Mouse (Mus musculus): ENCODE measurements around the gene Ncbp2.
"Not testable (repeated sequence)": the region's sequence is repeated elsewhere in the genome, so short reads cannot be mapped to it uniquely, and the experiment has no call there.

Ncbp2 gene

DNA sequence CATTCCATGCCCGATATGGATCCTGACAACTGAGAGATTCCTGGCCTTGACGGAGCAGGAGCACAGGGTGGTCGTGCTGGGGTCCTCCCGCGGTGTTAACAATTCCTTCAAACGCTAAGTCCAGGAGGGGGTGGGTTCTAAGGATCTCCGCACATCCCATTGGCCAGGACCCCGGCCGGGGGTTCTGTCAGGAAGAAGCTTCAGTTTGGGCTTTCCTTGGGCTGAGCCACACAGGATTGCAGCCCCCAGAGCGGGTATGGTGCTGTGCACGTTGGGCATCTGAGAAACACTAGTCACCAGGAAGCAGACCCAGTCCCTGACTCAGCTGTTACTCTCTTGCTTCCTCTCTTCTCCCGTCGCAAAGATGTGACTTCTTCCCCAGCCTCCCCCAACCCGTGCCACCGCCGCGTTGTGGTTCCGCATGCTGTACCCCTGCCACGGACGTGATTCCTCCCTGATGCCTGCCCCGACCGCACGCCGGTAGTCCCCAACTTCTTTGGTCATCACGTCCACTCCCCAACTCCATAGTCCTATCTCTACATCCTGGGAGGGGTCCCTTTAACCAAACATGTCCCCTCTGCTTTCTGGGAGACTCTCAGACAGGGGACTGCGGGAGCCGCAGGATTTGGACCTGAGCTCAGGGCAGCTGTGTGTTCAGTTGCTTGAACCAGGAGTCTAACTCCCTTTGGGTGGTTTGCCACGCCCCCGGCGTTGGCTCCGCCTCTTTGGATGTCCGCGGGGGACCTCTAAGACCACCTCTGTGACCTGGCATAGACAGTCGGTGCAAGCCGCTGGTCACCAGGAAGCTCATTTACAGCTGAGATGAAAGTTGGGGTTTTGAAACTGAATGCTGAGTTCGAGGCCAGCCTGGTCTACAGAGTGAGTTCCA, 13.0 kb upstream of the Ncbp2 start:
- DNase-seq (ENCODE audit: low spot score in 2 of 2), result peak; percentile 49 to 57

DNA sequence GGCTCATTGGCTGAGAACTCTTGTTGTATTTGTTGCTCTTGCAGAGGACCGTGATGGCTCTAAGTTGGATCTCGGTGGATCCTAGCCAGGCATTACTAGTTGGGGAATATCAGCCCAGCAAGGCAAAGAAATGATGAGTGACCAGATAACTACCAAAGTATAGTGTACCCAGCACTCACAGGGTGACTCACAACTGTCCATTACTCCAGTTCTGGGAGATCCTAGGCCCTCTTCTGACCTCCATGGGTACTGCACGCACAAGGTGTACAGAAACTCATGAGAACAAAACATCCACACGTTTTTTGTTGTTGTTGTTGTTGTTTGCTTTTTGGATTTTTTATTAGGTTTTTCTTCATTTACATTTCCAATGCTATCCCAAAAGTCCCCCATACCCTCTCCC, 11.7 kb upstream of the Ncbp2 start:
- no peak for DNase-seq (ENCODE audit: low spot score in 2 of 2)

DNA sequence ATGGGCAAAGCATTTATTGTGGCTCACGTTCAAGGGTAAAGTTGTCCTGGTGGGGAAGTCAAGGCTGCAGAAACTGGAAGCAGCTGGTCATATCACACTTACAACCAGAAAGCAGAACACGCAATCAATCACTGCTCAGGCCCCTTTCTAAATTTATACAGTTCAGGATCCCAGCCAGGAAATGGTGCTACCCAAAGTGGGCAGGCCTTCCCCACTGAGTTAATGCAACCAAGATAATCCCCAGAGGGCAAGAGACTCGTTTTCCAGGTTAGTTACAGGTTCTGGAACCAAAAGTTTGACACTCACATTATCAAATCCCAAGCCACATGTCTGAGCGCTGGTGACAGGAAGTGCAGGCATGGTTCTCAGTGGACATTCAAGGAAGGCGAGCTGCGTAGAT, 9.5 kb upstream of the Ncbp2 start:
- no peak for DNase-seq (ENCODE audit: low spot score in 2 of 2)

DNA sequence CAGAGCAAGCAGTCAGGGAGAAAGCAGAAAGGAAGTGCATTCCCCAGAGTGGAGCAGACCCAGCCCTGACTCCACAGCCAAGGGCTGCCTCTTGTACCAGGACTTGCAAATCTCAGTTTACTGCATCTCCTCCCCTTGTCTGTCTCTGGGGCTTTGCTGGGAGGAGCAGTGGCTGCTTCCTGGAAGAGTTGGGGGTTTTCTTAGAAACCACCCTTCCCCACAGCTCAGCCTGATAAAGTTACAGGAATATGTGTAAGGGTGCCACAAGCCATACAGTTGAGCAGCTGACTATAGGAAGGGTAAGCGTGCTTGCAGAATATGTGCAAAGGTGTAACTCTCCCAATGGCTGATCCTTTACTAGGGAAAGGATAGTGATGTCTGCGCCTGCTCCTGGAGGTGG, 7.7 kb upstream of the Ncbp2 start:
- DNase-seq (ENCODE audit: low spot score in 2 of 2), result no peak

DNA sequence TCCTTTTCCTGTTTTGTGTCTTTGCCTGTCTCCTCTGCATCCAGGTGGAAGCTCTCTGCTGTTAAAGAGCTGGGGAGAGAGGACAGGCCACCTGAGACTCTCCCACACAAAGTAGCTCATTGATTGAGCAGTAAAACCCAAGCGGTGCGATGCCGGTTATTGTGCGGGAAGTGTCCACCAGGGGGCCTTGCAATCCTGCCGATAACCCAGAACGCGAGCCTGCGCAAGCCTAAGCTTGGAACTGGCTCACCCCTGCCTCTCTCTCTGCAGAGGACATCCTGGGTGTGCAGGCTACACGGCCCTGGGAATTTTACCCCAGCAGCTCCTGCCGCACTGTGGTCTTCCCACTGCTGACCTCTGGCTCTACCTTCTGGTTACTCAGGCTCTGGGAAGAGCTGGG, 4.3 kb upstream of the Ncbp2 start:
- DNase-seq (ENCODE audit: low spot score in 2 of 2), result peak; percentile 53 to 73

DNA sequence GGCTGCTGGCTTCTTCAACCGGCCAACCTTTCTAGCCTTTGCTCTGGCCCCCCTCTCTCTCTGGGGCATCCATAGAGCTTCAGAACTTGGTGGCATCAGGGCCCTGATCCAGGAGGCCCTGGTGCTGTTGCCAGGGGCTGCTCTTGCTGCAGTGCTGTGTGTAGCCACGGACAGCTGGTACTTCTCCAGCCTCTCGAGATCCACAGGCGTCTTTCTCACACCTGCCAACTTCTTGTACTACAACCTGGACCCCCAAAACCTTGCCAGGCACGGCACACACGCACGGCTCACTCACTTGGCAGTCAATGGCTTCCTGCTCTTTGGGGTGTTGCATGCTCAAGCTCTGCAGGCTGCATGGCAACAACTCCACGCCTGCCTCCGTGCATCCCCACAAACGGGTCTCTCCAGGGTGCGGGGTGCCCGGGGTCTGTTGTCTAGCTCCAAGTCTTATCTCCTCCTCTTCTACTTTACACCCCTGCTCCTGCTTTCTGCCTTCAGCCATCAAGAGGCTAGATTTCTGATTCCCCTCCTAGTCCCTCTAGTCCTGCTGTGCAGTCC, 3.5 kb upstream of the Ncbp2 start:
- DNase-seq (ENCODE audit: low spot score in 2 of 2), result no peak

DNA sequence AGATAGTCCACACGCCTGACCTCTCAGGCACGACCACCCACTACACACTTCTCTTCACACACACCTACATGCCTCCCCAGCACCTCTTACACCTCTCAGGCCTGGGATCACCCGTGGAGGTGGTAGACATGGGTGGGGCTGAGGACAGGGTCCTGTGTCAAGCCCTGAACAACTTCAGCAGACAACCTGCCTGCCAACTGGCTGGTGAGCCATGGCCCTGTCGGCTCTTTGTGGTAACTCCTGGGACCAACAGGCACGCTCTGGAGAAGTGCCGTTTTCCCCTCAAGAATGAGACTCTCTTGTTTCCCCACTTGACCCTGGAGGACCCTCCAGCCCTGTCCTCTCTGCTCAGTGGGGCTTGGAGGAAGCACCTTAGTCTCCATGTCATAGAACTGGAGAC, 2.9 kb upstream of the Ncbp2 start:
- DNase-seq (ENCODE audit: low spot score in 2 of 2), result no peak

DNA sequence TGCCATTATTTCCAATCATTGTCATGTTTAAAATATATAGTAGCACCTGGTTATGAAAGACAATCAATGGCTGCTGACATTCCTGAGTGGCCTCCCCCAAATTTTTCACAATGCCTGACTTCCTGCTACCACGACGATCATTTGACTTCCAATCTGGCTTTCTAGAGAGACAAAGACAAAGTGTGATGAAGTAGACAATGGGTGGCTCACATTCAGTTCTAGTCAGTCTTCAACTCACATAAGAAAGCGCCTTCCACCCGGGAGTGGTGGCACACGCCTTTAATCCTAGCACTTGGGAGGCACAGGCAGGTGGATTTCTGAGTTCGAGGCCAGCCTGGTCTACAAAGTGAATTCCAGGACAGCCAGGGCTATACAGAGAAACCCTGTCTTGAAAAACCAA, 2.3 kb upstream of the Ncbp2 start:
- DNase-seq (ENCODE audit: low spot score in 2 of 2), result not testable (repeated sequence)

DNA sequence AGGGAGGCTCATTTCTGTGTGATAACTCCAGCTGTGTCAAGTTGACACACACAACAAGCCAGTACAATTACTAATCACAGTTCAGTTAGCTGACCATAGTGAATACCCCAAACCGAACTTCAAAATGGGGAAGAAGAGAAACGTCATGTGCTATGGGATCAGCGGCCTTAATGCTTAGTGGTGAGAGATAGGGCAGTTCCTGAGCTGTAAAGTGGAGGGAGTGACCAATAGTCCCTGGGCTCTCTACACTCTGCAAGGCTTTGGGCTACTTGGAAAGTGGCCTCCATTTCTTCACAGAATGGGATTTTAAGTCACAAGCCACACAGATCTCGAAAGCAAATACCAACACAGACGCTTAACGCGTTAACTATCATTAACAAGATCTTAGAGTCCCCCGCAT, 980 bp upstream of the Ncbp2 start:
- DNase-seq (ENCODE audit: low spot score in 2 of 2), result no peak

DNA sequence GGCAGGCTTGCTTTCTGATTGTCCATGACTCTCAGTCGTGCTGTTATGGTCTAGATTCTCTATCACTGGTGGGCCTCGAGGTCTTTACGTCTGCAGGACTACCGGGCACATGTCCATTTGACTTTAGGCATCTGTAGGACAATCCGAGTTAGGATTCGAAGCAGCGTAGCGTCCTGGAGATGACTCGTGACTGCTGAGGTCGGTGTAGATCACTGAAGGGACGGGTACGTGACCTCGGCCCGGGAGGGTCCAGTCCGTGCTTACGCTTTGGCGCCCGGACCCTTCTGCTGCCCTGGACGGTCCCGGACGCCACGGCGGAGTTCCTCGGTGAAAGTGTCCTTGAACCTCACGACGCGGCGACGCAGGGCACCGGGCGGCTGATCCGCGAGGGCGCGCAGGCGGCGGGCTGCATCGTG, 404 bp upstream of the Ncbp2 start:
- no peak for DNase-seq (ENCODE audit: low spot score in 2 of 2)

DNA sequence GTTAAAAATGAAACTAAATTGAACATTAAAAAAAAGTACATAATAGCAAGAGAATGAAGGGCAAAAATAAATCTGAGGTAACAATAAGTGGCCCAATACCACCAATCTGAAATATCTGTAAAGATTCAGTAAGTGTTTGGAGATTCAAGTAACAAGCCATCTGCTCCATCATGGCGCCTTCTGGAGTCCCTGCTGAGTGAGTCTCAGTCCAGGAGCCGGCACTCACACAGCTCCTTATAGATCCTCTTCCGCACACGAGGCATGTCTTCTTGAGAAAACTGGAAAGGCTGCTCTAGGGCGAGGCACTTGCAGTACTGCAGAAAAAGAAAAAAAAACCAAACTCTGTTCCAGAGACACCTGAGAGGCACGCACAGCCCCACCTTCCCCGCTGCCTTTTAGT, 14.9 kb downstream of the Ncbp2 start:
- DNase-seq (ENCODE audit: low spot score in 2 of 2), result peak in 1 of 2 experiments; percentile 31

DNA sequence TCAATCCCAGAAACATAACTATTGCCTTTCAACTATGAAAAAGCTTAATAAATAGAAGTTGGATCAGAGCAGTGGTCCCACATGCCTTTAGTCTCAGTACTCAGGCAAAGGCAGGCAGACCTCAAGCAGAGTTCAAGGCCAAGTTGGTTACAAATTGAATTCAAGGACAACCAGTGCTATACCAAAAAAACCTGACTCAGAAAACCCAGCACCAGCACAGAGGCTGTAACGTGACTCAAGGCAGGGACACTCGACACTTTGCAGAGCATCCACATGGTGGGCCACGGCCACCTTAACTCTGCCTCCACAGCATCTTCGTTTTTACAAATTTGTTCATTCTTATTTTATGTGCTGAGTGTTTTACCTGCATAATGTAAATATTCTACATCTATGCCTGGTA, 26.9 kb downstream of the Ncbp2 start:
- no peak for DNase-seq (ENCODE audit: low spot score in 2 of 2)

DNA sequence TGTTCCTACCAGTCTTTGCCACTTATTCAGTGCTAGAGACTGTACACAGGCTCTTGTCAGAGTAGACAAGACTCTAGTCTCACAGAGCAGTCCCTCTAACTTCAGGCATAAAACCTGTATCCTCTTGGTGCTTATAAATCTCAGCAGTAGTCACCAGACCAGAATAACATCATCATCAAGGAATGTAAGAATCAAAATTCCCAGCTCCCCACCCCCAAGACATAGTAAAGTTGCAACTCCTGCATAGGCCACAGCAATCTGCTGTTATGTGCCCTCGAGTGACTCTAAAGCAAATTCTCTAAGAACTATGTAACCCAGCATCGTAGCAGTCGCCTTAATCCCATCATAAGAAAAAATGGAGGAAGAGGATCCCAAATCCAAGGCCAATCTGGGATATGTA, 31.2 kb downstream of the Ncbp2 start:
- no peak for DNase-seq (ENCODE audit: low spot score in 2 of 2)

DNA sequence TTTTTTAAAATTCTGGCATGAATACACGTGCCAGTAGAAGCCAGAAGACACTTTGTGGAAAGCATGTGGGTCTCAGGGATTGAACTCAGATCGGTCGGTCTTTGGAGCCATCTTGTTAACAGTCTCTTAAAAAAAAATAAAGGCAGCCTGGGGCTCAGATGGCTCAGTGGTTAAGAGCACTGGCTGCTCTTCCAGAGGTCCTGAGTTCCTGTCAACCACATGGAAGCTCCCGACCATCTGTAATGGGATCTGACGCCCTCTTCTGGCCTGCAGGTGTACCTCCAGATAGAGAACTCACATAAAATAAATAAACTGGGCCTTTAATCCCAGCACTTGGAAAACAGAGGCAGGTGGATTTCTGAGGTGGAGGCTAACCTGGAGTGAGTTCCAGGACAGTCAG, 32.6 kb downstream of the Ncbp2 start:
- no peak for DNase-seq (ENCODE audit: low spot score in 2 of 2)

DNA sequence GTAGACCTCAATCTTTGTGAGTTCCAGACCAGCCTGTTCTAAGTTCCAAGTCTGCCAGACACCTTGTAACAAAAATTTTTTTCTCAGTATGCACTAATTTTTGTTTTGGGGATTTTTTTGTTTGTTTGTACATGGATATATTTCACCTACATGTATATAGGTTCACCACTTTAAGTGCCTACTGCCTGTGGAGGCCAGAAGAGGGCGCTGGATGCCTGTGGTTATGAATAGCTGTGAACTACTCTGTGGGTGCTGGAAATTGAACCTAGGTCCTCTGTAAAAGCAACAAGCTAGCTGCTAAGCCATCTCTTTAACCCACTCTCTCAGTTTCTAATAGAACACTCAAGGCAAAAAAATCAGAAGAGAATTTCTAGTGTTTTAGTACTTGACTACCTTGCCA, 43.7 kb downstream of the Ncbp2 start:
- DNase-seq (ENCODE audit: low spot score in 2 of 2), result no peak

DNA sequence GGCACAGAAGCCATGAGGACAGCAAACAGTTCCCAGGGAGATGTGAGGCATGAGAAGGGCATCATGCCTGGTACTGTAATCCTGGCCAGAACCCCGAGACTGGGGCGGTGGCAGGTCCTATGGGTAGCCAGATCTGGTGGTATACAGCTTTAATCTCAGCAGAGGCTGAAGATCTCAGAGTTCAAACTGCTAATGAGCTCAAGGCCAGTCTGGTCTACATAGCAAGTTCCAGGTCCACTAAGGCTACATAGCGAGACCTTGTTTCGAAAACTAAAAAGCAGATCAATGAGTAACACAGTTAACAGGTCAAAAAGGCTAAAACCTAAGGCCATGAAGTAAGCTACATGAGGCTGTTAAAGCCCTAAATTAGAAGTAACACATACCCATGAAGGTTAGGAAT, 44.9 kb downstream of the Ncbp2 start:
- DNase-seq (ENCODE audit: low spot score in 2 of 2), result no peak

DNA sequence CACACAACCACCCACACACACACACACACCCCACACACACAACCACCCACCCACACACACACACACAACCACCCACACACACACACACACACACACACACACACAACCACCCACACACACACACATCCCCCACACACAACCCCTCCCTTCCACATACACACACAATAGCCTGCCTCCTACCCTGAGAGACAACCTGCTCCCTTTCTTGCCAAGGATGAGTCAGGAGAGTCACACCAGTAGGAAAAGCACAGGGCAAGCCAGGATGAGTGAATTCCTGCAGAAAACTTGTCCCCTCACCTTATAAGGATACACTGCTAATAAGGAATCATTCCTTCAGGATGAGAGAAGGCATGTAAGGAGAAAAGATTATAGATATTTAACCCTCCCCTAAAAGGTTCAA, 45.6 kb downstream of the Ncbp2 start:
- no peak for DNase-seq (ENCODE audit: low spot score in 2 of 2)

DNA sequence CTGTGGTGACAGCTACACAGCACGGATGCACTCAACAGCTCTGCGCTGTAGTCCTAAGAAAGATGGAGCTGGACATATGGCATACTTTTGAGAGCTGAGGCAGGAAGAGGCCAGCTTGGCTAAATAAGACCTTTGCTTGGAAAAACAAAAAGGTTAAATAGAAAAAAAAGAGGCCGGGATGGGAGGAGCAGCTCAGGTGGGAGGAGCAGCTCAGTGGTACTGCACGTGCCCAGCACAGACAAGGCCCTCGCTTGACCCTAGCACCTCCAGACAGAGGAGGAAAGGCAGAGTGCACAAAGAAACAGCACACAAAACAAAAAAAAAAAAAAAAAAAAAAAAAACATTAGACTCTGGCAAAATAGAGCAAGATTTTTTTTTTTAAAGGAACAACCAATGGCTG, 48.1 kb downstream of the Ncbp2 start:
- no peak for DNase-seq (ENCODE audit: low spot score in 2 of 2)

DNA sequence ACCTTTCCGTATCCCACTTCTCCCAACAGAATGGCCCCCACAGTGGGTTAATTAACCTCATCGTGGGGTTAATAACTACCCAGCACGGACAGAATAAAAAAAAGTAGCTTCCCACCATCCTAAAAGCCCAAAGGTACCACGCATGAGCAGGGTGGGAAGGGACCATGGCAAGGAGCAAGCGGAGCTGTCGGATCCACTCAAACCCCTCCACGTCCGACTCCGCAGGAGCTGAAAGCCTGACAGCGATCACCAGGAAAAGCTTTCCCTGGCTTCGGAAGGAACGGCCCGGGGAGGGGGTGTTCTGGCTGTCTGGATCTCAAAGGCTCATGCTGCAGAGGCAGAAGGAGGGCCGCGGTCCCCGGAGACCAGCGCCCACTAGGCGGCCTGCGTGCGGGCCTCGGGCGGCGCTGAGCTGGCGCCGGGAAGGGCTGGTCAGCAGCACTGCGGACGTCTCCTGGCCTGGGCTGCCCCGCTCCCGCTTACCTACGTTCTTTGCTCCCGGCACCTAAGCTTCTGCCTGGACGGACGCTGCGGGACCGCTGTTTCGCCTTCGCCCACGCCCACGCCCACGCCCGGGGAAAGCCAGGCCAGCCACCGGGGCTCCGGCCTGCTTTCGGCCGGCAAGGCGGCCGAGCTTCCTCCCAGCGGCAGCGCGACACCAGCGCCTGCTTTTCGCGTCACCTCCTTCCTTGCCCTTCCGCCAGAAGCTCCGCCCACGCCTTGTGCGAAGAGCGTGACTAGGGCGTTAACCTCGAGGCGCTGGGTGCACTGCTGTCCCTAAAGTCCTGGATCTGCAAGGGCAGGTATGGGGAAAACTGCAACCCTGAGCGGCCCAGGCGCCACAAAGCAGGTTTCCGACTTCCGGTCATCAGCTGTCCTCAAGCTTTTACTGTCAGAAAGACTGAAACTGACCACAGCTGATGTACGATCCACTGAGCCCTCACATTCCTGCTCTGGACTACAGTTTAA, 54.5 kb downstream of the Ncbp2 start, which contains the start of gene Senp5:
Gene Senp5 (minus strand): TSS at position 779 of the 969 bp plus-strand sequence.
- DNase-seq (ENCODE audit: low spot score in 2 of 2), result peak; percentile 84 to 90

DNA sequence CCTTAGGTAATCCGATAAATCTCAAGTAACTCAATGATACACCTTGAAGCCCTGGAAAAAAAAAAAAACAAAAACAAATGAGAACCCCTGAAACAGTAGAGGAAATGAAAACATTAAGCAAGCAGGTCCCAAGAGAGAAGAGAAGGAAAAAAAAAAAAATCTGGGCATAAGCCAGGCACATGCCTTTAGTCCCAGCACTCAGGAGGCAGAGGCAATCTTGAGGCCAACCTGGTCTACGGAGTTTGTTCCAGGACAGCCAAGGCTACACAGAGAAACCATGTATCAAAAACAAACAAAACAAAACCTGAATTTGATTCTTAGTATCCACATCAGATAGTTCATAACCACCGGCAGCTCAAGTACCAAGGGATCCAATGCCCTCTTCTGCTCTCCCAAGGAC, 56.4 kb downstream of the Ncbp2 start:
- DNase-seq (ENCODE audit: low spot score in 2 of 2), result no peak

DNA sequence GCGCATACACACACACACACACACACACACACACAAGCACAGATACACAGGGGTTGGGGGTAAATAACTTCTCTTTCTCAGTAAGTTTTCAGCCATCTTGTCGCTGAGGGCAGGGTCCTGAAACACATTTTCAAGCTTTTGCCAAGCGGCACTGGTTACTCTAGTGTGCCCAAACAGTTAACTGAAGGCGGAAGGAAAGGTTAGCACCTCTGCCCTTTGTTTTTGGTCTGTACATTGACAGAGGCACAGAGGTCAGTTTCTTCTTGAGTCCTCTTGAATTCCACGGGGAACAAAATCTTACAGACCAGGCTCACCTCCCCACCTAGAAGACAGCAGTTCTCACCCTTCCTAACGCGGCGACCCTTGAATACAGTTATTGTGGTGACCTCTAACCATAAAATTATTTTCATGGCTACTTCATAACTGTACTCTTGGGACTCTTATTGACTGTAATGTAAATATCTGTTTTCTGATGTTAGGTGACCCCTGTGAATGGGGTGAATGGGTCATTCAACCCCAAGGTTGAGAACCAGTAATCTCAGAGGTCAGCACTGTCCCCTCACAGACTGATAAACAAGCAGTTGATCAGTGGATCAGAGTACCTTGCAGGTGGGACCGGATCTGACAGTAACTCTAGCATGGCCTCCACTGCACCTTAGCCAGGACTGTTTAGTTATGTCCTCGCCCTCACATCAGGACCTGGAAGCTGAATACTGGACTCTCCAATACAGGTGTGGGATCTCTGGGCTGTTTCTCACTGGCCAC, 60.4 kb downstream of the Ncbp2 start:
- DNase-seq (ENCODE audit: low spot score in 2 of 2), result no peak

DNA sequence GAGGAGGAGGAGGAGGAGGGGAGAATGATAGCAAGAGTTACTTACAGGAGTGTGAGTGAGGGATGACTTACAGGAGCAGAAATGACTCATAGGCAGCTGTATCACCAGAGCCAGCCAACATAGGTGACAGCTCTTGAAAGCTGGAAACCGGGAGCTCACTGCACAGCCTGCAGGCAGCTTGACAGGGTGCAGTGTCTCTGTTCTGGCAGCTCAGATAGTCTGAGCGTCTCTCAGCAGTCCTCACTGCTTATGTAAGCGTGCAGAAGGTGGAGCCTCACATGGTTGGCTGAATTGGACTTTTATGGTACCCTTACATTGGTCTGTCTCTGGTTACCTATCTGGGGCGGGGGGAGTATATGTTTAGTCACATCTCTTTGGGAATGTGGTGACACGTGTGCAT, 61.6 kb downstream of the Ncbp2 start:
- DNase-seq (ENCODE audit: low spot score in 2 of 2), result no peak

Data from frontal cortex, postnatal 10 days (tissue).